Mouse (Mus musculus) telencephalon, adult 2 months (tissue): ENCODE data around the gene Wars2.

Experiments
- DNase-seq: peaks from one replicate; pipeline ENCODE4 v3.0.0-alpha.2; 2011; ENCODE audit warnings: low read depth, low spot score

Gene Wars2

DNA sequence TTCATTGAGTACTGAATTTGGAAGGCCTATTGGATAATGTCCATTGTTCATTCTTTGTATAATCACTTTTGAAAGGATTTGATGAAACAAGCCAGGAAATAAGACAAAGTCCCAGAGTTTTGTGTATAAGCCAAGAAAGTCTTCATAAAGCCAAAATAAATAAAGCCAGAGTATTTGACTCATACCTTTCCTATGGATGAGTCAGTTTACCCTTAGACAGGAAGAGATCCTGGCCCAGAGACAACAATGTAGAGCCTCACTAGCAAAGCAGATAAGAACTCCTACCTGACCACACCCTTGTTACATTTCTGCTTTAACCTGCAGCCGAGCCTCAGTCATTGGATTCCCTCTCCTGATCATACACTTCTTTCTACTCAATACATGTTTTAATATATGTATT lies 47.2 kb downstream of the Wars2 start:
- no peak for DNase-seq

DNA sequence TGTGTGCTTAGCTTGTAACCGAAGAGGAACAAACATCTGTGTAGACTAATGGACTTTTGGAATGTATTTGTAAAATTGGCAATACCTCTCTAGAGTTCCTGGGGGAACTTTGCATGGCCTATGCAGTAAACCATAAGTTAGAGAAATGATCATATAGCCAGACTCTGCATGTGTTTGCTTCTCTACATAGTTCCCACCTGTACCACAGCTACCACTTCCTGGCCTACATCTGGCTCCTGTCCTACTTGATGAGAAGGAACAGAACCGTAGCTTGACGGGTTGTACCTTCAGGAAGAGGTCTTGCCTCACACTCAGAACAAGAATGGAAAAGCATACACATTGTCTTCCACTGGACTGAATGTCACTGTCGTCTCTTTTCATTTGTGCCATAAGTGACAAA lies 52.7 kb downstream of the Wars2 start:
- DNase-seq: no peak

DNA sequence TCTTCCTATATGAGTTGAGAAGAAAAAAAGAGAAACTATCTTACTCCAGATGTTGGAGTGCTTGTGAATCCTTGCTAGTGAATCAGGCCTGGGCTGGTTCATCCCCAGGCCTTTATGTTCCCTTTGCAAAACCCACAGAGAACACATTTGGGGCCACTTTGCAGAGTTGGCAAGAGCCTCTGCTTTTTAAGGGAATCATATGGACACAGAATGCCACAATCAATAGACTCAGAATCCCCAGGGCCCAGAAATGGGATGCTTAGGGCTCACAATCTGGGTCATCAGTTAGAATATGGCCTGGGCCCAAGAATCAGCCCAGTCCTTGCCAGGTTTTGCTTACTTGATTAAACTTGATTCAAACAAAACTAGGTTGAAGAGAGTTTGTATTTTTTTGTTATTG lies 62.5 kb downstream of the Wars2 start:
- no peak for DNase-seq

DNA sequence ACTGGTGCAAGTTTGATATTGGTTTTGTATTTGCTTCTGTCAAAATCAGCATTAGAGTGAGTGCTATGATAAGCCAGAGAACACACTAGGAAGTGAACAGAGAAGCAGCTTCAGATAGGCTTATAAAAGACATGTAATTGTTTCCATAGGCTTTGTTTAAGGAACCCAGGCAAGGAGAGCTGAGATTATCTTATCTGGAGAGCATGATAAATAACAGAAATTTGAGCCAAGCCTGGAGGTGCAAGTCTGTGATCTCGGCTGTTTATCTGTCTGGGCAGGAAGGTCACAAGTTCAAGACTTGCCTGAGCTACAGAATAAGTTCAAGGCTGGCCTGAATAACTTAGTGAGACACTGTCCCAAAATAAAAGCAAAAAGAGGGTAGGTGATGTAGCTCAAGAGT lies 67.5 kb downstream of the Wars2 start:
- DNase-seq: no peak

DNA sequence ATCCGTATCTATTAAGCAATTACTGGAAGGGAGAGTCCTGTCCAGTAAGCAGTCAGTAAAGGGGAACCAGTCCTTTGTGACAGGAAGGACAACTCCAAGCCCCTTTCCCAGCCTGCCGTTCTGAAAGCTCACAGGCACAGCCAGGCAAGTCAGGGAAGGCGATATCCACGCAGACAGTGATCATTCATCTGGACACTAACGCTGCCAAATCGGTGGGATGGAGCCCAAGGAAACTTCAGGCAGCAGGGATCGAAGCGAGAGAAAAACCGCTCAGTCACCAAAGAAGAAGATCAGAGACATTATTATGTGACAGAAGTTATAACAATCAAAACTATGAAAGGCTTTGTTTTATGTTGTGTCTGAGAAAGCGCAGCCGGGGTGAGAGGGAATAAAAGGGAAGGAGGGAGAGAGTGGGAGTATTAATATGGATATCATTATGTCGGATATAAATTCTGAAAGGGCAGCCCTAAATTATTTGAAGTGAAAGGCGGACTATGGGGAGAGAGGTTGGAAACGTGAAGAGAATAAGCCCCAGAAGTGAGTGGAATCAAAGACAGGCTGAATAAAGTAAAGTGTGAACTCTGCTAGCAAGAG lies 70.3 kb downstream of the Wars2 start:
- no peak for DNase-seq

DNA sequence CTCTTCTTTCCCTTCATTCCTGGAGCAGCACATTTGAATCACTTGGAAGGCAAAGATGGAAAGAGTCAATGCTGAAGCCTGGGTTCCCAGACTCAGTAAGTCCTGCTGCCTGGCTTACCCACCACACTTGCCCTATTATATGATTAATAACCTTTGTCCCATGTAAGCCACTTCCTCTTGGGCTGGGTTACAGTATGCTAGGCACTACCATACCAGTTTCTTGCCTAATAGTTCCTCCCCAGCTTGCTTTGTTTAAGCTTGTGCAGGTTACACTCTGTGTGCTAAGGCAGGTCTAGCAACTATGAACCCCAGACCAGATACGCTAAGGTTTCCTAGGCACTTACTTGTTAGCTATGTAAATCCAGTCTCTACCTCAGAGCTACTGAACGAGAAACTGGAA lies 86.9 kb downstream of the Wars2 start:
- DNase-seq: no peak

DNA sequence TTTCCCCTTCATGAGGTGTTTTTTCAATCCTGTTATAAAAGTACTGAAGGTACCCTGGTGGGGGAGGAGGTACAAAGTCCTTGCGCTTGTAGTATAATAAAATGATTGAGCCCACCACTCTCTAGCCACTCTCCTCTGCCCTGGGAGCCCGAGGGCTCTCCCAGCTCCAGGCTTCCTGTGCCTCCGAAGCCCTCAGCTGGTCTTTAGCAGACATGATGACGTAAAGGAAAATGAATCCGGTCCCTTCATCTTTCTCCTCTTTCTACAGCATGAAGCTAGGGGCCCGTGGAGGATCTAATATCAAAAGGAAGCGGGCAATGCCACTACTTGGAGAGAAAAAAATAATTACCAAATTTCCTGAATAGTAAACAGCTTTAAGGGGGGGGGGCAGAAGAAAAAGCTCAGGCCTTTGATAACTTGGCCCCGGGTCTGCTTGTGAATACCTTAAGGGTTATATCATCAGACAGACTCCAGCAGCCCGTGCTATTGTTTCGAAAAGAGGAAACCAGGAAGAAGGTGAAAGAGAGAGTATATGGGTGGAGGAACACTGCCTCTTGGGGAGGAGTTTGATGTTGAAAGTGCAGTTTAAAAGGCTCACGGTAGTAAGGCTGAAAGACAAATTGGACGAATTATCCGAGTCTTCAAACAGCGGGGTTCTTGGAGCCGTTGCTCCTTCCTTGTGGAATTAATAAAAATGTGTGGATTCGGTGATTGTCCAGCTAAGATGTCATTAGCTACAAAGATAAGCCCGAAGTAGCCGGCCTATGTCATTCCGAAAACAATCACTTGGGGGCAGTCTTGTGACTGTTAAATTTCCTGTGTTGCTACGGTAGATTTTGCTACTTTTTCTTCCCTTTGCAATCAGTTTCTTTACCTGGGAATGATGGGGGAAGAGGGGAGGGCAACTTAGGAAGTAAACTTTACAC lies 92.8 kb downstream of the Wars2 start:
- DNase-seq: no peak

DNA sequence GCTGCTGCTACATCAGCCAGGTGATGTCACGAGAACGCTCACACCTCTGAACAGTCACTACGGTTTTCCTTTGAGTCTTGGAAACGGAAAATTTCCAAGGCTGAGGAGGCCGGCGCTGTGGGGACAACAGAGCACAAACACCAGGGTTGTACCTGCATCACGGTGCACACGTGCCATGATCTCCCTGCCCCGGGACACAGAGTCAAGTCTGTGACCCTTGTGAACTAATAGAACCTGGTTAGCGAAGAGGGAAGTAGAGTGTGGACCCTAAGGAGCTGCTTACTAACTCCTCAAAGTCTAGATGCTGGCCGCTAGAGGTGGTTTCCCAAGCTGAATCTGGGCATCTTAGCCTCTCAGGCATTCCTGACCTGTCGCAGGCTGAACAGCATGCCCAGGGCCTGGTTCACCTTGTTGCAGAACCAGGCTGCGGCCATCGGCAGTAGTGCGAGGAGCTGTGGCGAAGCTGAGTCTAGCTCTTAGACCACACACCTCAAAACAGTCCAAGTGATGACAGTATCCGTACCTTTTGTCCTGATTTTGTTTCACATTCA lies 93.5 kb downstream of the Wars2 start:
- no peak for DNase-seq

DNA sequence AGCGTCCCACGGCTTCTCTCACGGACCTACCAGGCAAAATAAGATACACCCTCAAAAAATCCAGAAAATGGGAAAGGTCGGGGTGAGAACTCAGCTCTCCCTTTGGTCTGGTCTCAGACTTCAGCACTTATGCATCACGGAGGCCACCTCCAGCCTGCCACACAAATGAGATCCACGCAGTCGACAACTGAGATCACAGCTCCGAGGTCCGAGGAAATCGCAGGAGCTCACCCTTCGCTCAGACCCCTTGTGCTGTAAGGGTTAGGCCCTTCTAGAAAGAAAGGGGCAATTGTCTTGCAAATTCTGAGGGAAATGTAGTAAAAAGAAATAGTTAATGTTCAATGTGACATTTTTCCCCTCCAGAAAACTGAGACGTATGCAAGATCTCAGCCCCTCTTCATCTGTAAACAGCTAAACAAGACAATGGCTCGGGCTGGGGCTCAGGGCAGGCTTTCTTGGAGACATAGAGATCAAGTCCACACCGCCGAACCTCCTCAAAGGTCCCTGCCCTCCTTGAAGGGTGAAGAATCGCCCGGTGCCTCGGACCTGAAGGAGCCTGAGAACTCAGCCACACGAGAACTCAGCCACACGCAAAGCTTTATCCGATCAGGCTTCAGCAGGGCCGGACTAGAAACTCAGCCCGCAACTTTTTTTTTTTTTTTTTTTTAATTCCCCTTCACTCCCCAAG lies 94.4 kb downstream of the Wars2 start:
- DNase-seq: no peak

DNA sequence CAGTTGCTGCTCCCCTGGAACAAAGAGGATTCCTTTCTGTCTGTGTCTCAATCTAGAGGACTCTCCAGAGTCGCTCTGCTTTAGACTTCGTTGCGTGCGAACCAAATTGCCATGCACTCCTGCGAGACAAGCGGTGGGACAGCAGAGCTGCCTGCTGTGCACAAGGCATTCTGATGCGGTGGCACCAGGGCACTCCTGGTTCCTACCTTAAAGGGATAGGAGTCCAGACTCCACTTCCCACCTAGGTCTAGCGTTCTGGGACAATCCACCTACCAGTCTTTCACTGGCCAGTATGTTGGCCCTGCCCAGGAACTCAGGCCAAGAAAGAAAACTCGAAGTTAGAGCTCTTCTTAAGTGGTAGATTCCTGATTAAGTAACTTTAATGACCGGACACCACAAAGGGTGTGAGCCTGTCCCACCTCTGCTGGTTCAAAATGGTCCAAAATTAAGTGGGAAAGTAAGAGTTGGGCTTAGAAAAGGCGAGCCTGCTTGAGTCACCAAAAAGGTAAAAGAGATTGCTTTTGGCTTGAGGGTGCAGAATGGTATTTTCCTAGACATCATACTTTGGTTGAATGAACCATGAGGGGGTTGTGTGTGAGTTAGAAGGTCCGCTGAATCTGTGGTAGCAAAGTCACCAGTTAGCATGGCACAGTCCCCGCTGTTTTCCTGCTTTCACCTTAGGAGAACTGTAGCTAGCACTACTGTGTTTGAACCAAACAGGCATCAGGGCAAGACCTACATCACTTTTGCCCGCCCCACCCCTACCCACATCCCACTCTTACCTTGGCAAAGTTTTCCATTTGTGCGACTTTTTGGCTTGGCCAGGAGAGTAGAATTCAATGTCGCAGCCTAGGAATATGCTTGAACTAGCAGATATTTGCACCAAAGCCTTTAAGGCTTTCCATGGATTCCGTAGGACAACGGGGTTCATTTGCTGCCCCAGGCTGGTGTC lies 95.2 kb downstream of the Wars2 start:
- no peak for DNase-seq

DNA sequence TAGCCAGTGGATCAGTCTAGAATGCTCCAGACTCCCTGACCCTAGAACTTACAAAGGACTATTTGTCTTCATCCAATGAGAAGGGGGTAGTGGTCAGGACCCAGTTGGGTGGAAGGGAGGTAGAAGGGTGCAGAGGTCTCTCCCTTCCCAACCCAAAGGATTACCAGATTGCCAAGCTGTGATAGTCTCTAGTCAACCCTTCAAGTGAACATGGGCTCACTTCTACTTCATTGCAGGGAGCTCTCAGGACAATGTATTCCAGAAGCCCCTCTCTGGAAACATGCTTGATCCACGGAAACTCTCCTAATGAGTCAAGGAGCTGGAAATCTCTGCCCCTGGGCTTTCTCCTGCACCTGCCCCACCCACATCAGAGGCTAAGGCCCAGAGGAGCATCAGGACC lies 97.8 kb downstream of the Wars2 start:
- DNase-seq: no peak

DNA sequence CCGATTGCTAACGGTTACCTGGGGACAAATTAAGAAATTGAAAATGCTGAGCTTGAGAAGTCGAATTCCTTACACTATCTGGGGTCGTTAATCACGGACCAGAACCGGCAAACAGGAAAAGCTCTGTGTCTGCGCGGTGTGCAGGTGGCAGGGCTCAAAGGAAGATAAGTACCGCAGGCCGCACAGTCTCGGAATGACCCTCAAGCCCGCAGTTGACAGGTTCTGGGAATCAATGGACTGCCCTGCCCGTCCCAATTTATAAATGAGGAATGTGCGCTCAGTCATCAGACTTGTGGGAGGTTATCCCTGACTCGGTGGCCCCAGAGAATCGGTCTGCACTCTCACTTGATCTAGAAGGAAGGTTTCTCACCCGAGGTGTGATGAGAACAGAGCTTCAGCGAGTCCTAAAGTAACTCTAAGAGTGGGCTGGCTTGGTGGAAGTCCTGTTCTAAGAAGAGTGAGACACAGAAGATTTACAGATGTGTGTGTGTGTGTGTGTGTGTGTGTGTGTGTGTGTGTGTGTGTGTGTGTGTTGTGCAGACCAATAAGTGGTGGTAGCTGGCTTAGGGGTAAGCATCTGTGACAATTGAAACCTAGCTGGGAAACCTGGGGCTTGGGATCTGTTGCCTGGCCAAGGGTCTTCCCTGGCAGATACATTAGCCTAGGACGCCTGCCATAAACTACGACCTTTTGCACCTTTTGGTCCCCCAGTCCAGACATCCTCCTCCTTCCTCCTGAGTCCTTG lies 98.6 kb downstream of the Wars2 start:
- DNase-seq: no peak

DNA sequence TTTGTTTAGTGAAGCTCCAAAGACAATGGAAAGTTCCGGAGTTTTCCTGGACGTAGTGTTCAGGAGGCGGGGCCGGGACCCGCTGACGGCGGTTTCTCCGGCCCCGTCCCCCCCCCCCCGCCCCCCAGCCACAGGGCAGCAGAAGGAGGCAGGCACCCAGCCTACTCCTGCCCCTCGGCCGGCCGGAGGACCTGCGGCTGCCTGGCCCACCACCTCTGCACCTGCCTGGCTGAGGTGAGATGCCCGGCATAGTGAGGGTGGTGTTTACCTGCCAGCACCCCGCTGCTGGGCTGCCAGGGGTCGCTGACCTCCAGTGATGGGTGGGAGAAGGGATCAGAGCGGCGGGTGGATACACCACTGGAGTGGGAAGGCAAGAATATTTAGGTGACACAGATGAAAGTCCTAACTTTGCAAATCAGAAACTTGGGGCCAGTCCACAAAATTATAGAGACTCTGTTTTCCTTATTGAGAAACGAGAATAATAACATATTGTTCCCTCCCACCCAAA lies 99.4 kb downstream of the Wars2 start, which contains the start of gene Tbx15:
Gene Tbx15, plus strand, starts transcription at position 169 of the 508 bp plus-strand sequence.
- DNase-seq: no peak

DNA sequence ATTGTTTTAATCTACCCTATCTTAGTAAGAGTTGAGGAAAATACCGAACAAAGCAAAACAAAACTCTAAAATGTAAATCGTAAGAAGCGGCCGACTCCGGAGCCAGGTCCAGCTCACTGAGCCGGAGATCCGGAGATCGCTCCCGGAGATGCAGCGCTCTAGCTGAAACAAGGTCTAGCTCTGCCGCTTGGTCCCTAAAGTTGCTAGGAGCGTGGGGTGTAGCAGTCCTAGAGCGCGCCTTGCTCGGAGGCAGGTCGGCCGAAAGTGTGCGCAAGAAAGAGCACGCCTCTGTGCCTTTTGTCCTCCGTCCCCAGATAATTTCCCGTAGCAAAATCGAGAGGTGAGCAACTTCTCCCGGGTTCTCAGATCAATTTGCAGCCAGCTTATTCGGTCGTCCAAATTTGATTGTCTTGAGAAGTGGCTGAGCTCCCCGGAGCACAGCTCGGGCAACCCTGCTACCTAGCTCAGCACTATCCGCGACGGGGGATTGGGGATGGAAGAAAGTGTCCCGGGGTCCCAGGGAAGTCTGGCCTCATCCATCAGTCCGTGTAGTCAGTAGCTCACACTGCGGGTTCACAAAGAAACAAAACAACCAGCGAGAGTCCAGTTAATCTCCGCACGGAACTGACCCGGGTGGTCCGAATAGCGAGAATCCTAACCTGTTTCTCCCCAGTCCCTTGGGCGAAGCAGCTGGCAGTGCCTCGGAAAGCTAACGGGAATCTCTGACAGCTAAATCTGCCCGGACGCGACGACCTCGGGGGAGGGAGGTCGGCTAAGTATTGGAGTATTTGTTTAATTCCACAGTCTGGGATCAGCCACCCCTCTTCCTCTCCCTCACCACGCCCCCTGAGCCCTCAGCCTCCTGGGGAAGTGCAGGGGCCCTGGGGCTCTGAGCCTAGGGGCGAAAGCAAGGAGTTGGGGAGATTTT lies 100.2 kb downstream of the Wars2 start:
- no peak for DNase-seq

DNA sequence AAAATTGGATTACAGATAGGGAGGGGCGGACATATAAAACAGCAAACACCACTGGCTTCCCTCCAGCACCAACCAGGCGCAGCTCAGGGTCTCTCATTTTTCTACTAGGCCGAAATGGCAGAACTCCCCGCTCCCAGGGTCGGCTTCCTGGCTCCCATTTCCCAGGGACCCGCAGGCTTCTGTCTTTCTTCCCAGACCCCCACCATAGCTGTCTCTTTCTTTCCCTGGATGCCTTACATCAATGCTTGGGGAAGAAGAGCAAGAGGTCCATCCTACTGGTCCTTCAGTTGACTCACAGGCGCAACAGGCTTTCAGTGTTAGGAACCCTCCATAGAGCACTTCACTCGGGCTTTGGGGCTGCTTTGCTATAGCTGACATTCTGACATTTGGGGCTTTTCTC lies 101.6 kb downstream of the Wars2 start:
- DNase-seq: no peak

DNA sequence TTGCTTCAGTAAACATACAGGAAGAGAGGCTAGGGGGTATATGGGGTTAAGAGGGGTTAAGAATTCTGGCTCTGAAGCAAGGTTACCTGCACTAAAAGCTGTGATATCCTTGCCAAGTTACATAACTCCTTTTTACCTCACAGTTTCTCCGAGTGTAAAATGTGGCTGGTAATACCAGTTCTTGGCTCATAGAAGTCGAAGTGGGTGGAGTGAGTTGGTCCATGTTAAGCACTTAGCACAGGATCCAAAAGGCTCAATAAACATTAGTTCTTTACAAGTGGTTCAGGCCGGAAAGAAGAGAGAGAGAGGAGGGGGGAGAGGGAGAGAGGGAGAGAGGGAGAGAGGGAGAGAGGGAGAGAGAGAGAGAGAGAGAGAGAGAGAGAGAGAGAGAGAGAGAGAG lies 104.5 kb downstream of the Wars2 start:
- no peak for DNase-seq

DNA sequence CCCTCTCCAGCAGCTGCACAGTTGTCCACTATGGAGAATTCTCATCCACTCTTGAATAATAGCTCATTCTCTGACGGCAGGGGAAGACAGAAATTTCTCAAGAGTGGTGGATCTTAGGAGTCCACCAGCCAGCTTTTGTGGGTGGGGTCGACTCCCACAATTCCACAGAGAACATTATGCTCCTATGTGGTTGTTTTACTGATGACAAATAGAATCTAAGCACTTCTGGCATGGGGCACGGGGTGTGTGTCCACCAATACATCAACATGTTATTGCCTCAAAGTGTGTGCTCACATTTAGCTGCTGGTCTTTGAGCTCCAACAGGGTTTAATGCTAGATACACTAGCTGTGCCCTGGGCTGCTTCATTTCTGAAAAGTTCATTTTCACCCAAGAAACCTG lies 105.8 kb downstream of the Wars2 start:
- no peak for DNase-seq

DNA sequence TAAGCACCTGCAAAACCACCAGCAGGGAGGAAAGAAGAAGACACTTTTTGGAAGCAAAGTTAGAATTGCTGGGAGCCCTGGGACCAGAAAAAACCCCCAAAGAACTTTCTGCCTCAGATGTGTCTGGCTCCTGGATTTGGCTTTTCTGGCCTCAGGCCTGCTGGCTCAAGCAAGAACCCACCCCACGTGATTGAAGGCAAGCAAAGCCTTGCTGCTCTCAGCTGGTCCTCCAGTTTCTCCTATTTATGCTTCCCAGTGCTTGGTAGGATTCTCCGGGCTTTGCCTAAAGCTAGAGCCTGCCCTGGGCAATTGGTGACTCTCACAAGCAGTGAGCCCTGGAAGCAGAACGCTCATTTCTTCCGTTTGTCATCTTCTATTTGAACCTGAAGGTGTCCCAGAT lies 106.7 kb downstream of the Wars2 start:
- no peak for DNase-seq
